Mouse (Mus musculus) heart, adult 11 months (tissue): ENCODE data around the gene Auts2.

Experiments used
- DNase-seq: peaks from one replicate; pipeline ENCODE4 v3.0.0; 2022

The Auts2 gene

DNA sequence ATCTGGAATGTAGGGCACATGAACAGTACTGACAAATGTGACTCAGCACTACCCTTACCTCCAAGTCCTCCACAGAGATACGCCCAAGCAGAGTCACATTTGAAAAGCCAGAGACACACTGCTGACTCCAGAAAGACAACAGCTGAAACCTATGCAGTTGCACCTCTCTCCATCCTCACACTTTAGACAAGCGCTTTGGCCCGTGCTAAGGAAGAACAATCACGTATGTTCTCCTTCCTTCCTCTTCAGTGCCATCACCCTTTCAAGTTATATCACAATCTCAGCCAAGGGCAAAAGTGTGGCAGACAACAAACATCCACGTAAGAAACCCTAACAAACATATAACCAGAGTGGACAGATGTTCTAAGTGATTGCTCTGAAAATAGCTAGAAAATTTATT, 374.9 kb downstream of the Auts2 start:
- no peak for DNase-seq

DNA sequence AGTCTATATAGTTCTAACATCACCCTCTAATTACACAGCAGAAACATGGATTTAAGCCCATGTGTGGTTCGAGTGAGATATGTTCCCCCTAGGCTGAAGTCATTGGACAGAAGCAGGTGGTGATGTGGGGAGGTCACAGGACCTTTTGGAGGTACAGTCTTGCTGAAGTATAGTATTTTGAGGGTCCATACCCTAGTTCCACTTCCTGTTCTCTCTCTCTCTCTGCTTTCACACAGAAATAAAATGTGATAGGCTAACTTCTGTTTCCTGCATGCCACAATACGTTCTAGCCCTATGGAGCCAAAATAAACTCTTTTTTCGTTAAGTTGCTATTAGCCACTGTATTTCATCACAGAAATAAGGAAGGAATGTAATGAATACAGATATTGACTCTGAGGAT, 376.6 kb downstream of the Auts2 start:
- no peak for DNase-seq

DNA sequence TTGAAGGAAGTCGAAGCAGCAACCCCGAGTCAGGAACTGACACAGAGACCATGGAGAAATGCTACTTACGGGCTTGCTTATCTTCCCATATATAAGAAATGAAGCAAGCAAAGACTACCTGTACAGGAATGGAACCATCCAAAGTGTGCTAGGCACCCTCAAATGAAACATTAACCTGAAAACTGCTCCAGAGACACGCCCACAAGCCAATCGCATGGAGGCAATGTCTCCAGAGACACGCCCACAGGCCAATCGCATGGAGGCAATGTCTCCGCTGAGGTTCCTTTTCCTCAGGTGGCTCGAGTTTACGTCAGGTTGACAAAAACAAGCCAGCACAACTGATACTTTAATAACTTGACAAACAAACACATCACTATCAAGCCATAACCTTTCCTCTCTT, 379.2 kb downstream of the Auts2 start:
- DNase-seq = no peak

DNA sequence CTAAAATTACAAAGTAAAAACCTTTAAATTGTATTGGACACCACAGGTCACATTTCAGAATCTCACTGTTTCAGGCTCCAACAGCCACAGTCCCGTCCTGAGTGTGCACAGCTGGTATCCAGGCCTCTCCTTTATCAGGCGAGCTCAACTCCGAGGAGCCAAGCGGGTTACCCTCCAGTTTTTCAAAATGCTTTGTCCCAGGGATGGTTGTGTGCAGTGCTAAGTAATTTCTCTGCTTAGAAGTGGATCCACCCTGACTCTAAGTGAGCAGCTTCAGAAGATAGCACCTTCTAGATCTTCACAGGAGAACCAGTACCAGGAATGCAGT, 381.0 kb downstream of the Auts2 start:
- DNase-seq = peak; percentile 62

DNA sequence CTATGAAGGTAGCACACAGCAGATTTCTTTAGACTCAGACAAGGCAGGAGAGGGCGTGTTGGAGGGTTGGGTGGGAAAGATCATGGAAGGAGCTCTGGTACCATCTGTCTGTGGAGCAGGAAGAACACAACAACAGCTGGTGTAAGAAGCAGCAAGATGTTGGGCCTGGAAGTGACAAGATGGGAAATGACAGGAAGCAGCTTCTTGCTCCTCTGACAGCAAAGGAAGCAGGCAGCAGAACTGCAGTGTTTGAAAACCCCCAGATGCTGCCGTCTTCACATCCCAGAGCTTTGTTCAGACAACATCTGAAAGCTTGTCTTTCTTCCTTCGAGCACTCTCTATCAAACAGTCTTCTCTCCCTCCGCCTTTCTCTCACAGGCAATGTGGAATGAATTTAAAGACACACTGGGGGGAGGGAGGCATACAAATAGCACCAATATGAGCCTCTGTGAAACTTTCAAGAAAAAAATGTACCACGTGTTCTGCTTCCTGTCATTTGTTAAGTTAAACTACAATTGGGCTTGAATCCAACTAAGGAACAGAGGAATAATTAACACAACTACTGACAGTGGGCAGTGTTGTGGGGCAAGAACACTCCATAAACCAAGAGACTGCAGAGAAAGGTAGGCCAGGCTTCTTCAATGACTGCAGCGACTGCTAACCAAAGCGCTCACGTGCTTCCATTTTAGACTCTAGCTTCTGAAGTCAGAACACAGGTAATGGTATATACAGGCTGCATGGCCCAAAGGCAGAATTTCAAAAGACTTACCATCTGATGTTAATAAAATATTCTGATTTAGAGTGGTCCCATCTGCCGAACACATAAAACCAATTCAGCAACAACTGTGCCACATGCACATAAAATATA, 381.6 kb downstream of the Auts2 start:
- DNase-seq = peak; percentile 89

DNA sequence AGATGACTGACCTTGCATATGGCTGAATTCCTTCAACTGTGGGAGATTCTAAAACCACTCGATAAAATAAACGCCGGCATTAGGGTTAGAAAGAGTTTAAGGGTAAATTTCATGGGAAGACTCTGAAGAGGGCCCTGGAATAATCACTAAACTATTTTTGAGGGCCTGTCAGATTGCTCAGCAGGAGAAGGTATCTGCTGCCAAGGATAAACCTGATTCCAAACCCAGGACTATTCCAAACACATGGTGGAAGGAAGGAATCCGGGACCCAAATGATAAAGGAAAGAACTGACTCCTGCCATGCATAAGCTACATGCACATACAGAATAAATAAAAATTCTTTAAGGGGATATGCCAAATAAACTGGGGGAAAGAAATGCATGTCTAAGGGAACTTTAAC, 399.0 kb downstream of the Auts2 start:
- DNase-seq = no peak

DNA sequence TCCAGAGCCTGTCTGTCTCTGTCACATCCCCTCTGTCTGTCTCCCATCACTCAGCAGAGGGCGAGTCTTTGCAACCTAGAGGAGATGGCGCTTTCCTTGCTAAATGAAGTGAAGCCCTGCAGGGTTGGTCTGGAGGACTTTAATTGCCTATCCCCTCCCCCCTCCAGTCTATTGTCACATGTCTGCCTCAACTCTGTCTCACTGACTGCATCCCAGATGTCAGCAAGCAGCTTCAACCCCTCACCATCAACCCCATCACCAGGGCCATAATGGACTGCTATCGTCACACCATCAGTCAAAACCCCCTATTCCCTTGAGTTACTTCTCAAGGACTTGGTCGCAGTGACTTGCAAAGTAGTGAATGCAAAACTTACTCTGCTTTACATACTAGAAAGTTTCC, 402.3 kb downstream of the Auts2 start:
- peak; percentile 54 for DNase-seq

DNA sequence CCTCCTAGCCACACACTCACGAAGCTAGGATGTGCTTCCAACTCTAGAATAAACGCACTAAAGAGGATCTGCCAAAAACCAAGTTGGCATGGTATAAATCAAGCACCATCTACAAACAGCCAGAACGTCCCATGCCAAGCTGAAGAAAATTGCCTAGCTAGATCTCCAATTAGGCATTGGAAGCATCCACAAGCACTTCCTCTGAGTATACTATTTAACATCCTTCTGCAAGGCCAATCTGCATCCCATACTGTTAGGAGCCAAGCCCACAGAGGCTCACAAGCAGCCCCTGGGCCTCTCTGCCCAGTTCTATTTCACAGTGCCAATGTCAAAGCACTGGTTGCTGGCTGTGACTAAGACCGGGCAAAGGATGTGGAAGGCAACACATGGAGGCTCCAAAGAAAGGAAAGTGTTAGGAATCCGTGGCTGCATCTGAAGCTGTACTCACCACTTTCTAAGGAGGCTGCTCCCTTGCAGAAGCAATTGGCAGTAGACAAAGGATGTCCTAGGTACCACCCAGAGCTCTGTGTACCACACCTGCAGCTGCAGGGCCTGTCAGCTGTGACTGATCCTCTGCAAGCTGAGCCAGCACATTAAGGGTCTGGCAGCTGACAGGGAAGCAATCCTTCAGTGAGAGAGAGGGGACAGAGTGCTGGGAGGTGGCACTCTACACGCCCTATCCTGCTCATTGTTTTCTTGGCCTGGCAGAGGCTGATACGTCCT, 407.0 kb downstream of the Auts2 start:
- peak; percentile 87 for DNase-seq

DNA sequence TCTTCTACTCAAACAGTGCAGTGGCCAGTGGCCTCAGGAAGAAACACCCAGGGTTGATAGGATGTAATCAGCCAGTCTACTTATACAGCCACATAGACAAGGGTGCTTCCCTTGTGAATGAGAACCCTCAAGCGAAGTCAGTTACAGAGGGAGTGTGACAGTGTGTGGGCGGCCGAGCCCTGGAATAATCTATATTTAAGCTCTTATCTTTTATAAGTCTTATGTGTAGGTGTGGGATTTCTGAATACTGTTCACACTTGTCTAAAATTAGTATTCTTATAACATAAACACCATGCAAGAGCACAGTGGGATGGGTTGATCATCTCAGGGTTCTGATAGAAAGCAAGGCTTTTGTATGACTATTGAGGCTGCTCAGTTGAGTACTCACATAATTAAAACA, 411.2 kb downstream of the Auts2 start:
- peak; percentile 61 for DNase-seq

DNA sequence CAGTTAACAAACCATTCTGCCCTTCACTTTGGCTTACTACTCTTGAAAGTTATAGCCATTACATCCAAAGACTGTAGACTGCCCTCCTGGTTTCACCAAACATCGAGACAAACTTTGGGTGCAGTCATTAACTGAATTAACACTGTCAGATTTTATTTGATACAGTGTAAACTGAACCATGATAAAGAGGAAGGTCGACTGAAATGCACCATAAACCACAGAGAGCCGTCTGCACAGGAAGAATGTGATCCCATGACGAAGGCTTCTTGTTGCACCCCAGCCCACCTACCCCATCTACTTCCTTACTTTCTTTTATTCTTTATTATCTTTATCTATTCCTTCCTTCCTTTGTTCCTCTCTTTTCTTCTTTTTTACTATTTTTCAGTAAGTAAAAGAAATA, 412.6 kb downstream of the Auts2 start:
- DNase-seq = no peak

DNA sequence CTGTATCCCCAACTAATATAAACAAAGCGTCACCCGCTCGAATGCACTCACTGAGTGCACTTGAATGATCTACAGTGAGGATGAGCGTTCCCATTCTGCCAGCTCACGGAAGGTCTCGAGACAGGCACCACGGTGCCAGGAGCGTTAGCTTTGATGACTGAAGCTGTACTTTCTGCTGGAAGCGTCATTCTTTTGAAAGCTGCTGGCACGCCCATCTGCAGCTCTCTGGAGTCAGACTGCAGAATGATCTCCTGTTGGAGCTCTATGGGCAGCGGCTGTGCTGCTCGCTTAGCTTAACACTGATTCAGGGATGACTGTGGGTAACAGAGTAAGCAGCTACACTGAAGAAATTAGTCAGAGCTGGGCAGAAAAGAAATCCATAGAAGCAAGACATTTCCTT, 416.5 kb downstream of the Auts2 start:
- DNase-seq = peak; percentile 28

DNA sequence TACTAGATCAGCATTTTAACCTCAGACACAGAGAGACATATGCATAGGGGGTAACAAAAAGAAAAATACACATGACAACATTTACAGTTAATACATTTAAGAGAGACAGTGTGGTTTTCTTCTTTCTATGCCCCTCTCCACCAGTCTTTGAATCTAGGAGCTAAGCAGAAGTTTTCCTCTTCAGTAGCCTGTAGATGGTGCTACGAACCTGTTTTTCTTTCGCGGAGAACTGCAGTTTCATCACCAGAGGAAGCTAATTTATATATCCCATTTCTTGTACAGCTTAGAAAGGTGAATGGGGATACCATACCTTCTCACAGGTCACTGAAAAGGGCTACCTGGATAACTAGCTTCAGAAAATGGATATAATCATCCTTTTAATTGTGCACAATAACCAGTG, 427.5 kb downstream of the Auts2 start:
- peak; percentile 57 for DNase-seq

DNA sequence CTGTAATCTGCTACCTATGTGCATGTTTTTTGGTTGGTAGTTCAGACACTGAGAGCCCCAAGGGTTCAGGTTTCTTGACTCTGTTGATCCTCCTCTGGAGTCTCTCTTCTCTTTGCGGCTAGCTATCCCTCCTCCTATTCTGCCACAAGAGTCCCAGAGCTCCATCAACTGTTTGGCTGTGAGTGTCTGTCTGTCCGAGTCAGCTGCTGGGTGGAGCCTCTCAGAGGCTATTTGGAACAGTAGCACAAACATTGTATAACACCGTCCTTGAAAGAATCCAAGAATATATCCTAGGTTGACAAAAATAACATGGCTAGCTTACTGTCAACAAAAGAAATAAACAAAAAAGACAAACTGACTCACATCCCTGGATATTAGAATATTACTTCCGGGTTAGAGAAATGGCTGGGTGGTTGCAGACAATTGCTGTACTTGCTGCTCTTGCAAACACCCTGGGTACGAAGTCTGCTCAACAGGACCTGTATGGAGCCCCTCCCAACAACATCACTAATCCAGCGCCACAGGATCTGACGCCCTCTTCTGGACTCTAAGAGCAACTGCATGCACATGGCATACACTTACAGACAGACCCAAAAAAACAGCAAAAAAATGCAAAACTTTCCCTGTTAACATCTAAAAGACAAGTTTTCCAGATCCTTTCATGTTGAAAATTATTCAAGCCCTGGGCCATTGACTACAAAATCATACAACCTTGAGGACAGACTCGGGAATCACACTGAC, 428.4 kb downstream of the Auts2 start:
- DNase-seq = peak; percentile 91

DNA sequence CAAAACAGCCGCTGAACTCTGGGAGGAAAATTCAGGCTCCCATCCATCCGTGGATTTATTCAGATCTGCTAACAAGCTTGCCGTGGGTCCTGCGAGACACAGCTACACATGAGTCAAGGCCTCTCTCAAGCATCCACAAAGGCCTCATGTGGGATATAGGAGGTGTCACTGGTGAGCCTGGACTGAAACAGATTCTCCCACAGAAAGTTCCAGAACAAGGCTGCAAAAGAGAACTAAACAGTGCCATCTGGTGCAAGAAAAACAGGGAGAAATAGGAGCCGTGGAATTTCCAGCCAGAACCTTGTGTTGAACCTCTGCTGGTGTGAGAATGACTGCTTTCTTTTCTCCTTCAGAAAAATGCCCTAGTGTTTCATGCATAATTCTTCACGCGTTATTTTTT, 429.7 kb downstream of the Auts2 start:
- peak; percentile 88 for DNase-seq

DNA sequence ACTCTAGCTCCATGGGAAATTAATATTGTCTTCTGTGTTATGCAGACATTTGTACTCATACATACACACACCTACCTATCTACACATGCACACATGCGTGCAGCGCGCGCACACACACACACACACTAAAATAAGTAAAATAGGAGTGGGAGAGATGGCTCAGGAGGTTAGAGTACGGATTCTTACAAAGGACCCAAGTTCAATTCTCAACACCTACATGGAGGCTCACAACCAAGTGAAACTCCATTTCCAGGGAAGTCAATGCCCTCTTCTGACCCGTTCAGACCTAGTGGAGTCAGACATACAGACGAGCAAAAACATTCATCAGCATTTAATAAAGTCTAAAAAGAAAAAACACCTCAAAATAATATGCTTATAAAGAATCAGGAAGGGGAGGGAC, 430.5 kb downstream of the Auts2 start:
- peak; percentile 73 for DNase-seq

DNA sequence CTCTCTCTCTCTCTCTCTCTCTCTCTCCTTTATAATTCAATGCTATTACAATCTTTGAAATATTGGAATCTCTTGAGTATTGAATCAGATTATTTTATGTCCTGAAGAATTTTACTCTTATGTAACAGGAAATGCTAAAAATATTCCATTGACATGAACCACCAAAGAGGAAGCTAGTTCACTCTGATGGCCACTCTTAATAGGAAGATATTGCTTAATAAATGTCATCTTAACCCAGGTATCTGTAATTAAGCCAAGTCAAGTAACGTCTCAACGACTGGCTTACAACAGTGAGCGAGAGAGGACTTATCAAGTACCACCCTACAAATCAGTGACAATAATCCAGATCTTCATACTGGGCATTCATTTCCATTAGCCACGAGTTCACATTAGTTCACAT, 440.7 kb downstream of the Auts2 start:
- DNase-seq = no peak

DNA sequence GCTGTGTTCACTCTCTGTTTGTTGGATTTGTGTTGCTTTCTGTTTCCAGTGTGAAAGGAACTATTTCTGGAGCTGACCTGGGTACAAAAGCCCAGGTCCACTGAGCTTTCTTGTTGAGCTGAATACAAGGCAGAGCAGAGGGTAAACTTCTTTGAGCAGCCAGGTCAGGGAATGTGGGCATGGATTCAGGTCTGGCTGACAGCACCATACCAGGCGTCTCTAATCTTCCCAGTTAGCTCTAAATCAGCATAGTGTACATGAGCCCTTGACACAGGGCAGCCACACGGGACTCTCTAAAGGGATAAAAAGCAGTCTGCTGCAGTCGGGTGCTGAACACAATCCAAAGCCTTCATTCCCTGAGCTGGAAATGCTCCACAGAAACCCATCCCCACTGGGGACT, 444.7 kb downstream of the Auts2 start:
- peak; percentile 95 for DNase-seq

DNA sequence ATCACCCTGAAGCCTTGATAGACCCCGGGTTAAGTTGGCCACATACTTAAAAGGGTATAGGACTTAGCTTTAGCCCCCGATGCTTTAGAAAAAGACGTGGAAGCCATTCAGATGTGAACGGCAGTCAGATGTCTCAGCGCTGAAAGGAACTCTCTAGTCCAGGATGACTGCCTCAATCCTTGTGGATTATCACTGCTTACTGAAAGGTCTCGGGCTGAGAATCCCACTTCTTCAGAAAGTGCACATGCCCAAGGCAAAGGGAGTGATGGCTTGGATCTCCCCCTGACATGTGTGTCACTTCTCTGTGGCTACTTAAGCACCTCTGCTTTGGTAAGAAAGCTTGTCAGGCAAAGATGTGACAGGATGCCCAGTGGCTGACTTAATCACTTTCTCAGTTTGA, 450.4 kb downstream of the Auts2 start:
- peak; percentile 53 for DNase-seq

DNA sequence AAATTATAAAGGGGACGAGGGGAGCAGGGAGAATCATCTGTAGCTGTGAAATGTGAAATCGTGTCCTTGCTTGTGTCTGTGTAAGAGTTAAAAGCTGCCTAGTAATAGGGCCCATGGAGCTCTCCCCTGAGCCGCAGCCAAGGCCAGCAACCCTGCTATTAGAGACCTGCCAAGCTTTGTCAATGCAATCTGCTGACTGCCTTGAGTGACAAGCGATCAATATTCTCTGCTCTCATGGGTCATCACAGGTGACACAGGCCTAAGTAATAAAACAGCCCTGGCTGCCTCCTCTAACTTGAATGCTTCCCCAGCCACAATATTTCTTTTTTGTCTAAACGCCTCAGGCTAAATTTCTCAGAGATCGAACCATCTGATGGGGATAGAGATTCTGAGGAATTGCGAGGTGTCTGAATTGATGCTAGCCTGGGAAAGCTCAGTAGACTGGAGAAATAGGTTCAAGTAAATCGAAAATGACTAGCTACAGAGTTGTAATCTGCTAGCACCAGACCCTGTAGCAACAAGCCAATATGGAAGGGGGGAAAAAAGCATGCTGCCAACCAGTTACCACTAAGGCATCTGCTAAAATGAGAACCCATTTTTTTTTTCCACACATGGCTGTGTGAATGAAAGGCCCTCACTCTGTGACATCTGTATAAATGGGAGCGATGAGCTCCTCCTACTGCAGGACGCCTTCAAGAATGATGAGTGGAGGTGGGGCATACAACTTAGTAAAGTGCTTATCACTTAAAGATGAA, 453.5 kb downstream of the Auts2 start:
- peak; percentile 46 for DNase-seq

DNA sequence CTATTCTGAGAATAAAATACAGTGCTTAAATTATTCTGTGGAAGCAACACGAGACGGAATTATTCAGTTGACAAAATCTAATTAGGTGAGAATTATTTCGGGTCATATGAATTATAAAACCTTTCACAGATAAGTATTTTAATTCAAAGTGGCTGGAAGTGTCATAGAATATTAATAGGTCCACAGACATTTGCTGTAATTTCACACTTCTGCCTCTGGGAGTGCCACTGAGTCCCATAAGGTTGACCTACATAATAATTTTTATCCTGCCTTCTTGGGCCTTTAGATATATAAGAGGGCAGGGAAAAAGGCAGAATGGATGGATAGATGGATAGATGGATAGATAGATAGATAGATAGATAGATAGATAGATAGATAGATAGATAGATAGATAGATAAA, 454.6 kb downstream of the Auts2 start:
- DNase-seq = peak; percentile 11

DNA sequence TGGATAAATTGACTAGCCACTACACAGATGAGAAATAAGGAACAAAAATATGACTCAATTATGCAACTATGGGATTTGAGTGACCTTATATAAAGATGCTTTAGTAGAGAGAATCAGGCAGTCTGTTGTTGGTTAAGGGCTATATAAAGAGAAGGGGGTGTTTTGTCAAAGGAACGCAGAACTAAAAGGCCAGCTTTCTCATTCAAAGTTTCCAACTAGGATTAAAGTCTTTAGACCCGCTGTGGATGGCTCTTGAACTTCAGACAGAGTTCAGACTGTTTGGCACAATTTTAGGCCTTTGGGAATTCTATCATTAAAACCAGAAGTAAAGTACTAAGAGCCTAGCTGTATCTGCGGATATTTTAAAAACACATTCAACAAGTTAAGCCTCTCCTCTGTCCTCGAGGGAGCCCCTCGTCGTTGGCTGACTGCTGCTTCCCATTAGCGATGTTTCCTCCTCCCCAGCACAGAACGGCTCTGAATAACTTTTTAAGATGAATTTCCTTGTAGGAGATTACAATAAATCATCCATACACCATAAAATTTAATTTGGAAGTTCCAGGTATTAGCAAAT, 459.3 kb downstream of the Auts2 start:
- peak; percentile 84 for DNase-seq

DNA sequence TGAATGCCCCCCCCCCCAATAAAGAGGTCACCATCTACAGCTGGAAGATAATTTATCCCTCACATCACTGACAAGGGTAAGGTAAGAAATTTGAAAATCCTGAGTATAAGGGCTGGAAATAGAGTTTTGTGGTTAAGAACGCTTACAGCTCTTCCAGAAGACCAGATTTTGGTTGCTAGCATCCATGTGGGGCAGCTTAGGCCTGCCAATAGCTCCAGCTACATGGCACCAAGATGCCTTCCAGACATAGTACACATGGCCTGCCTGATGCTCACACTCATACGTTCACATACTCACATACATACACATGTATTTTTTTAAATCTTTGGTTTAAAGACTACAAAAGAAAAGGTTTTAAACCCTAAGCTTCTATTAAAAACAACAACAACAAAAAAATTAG, 467.2 kb downstream of the Auts2 start:
- peak; percentile 5 for DNase-seq
